Mouse (Mus musculus) embryo, embryonic 11.5 days (tissue): Measurements from ENCODE around the gene Casq2.

Source experiments
- DNase-seq: peaks from one replicate; pipeline ENCODE4 v3.0.0-alpha.2; 2012; ENCODE audit warnings: low read depth, low spot score

The Casq2 gene

GRCm38 (mm10) chr3:102164911-102165310 lies 78.7 kb downstream of the Casq2 start:
- DNase-seq, result no peak

GRCm38 (mm10) chr3:102165536-102166286 lies 79.5 kb downstream of the Casq2 start:
- DNase-seq, result no peak

- DNase-seq, result no peak
These were observed 80.0 kb downstream of the Casq2 start for GRCm38 (mm10) chr3:102166287-102166620.

GRCm38 (mm10) chr3:102166794-102167193 lies 80.6 kb downstream of the Casq2 start:
- DNase-seq, result no peak

- no peak for DNase-seq
These were observed 81.5 kb downstream of the Casq2 start for GRCm38 (mm10) chr3:102167555-102168210.

- DNase-seq, result no peak
These were observed 83.1 kb downstream of the Casq2 start for GRCm38 (mm10) chr3:102169197-102169905.

GRCm38 (mm10) chr3:102174118-102174865 lies 88.1 kb downstream of the Casq2 start:
- DNase-seq, result no peak

- DNase-seq, result no peak
These were observed 89.5 kb downstream of the Casq2 start for GRCm38 (mm10) chr3:102175701-102176100.

- DNase-seq, result no peak
These were observed 89.9 kb downstream of the Casq2 start for GRCm38 (mm10) chr3:102176116-102176515.

GRCm38 (mm10) chr3:102177837-102178615 lies 91.8 kb downstream of the Casq2 start:
- DNase-seq, result no peak

- DNase-seq, result no peak
These were observed 93.7 kb downstream of the Casq2 start for GRCm38 (mm10) chr3:102179869-102180268.

GRCm38 (mm10) chr3:102180746-102181145 lies 94.5 kb downstream of the Casq2 start:
- DNase-seq, result no peak

- DNase-seq, result no peak
These were observed 95.0 kb downstream of the Casq2 start for GRCm38 (mm10) chr3:102181191-102181590.

GRCm38 (mm10) chr3:102182601-102183000 lies 96.4 kb downstream of the Casq2 start:
- DNase-seq, result no peak

GRCm38 (mm10) chr3:102184721-102185120 lies 98.5 kb downstream of the Casq2 start:
- no peak for DNase-seq

- DNase-seq, result no peak
These were observed 101.2 kb downstream of the Casq2 start for GRCm38 (mm10) chr3:102187401-102187800.

GRCm38 (mm10) chr3:102188972-102189371 lies 102.8 kb downstream of the Casq2 start:
- no peak for DNase-seq

GRCm38 (mm10) chr3:102190015-102190414 lies 103.8 kb downstream of the Casq2 start:
- DNase-seq, result no peak

- DNase-seq, result no peak
These were observed 104.4 kb downstream of the Casq2 start for GRCm38 (mm10) chr3:102190642-102191041.

GRCm38 (mm10) chr3:102191575-102191974 lies 105.4 kb downstream of the Casq2 start:
- no peak for DNase-seq

GRCm38 (mm10) chr3:102192621-102193020 lies 106.4 kb downstream of the Casq2 start:
- no peak for DNase-seq
